Mouse (Mus musculus) CH12.LX (cell line): ENCODE data around the gene Pip5k1c. TPM values are rescaled to one million over a fixed set of nuclear protein-coding genes. Genes with fewer than 3 reads are reported as not detected.

Experiments
- DNase-seq: peaks from one replicate; pipeline ENCODE4 v3.0.0-alpha.2; 2013; ENCODE audit errors: extremely low read depth
- H3K27ac ChIP-seq: 2 replicates; pipeline ENCODE4 v1.5.1; 2012; ENCODE audit warnings: low read depth, mild to moderate bottlenecking, control low read depth, moderate library complexity; ENCODE audit not compliant: insufficient read depth
- H3K27me3 ChIP-seq: replicated peaks from 2 replicates; pipeline ENCODE3; 2012; ENCODE audit warnings: inconsistent platforms
- H3K36me3 ChIP-seq, 2 experiments: replicated peaks in 1 of 2; 2 replicates each; pipeline versions ENCODE3 to v1.6.1; 2012; ENCODE audit warnings: inconsistent platforms in 1 of 2, low read length in 1 of 2, mild to moderate bottlenecking in 1 of 2, mixed read lengths in 1 of 2, moderate library complexity in 1 of 2; ENCODE audit not compliant: control insufficient read depth in 1 of 2, insufficient read depth in 1 of 2
- H3K4me1 ChIP-seq, 2 experiments: 2 replicates each; pipeline ENCODE4 v1.6.1; 2012; ENCODE audit warnings: inconsistent platforms in 1 of 2, moderate library complexity in 1 of 2; ENCODE audit not compliant: insufficient read depth in 2 of 2, control insufficient read depth in 1 of 2
- H3K4me2 ChIP-seq: 2 replicates; pipeline ENCODE4 v1.6.1; 2012; ENCODE audit warnings: low read depth, mild to moderate bottlenecking, control low read depth; ENCODE audit not compliant: poor library complexity, insufficient read depth, severe bottlenecking
- H3K4me3 ChIP-seq, 3 experiments: fragments of 150-350 bp in 1 of 3; sonication (generic) in 1 of 3; replicated peaks in 1 of 3; 2 replicates each; pipeline versions ENCODE3 to v1.5.1; 2011 to 2012; ENCODE audit warnings: low read depth in 2 of 3, low read length in 2 of 3, mild to moderate bottlenecking in 2 of 3, moderate library complexity in 2 of 3, control low read depth in 1 of 3, improper control_type of control experiment in 1 of 3, inconsistent platforms in 1 of 3, mixed read lengths in 1 of 3; ENCODE audit not compliant: poor library complexity in 1 of 3
- H3K79me2 ChIP-seq: replicated peaks from 2 replicates; pipeline ENCODE4 v1.6.1; 2012; ENCODE audit warnings: mild to moderate bottlenecking, moderate library complexity; ENCODE audit not compliant: control insufficient read depth, poor library complexity, insufficient read depth, severe bottlenecking; ENCODE audit errors: extremely low read depth
- H3K9ac ChIP-seq: 2 replicates; pipeline ENCODE4 v1.6.1; 2012; ENCODE audit warnings: low read depth, mild to moderate bottlenecking, control low read depth, moderate library complexity; ENCODE audit not compliant: insufficient read depth
- H3K9me3 ChIP-seq: replicated peaks from 2 replicates; pipeline ENCODE3; 2012; ENCODE audit warnings: low read length, inconsistent platforms, mixed read lengths
- BHLHE40 ChIP-seq: IDR thresholded peaks from 2 replicates; pipeline ENCODE4 v1.6.1; 2011; ENCODE audit warnings: mild to moderate bottlenecking, low read depth, low read length, improper control_type of control experiment
- CHD1 ChIP-seq: IDR thresholded peaks from 2 replicates; pipeline ENCODE4 v1.6.1; 2012; ENCODE audit warnings: low read depth, low read length, improper control_type of control experiment, inconsistent platforms
- CHD2 ChIP-seq: IDR thresholded peaks from 2 replicates; pipeline ENCODE4 v1.6.1; 2011; ENCODE audit warnings: low read length, improper control_type of control experiment
- CTCF ChIP-seq, 2 experiments: IDR thresholded peaks in 1 of 2; conservative IDR thresholded peaks in 1 of 2; 2 replicates each; pipeline ENCODE4 v1.5.1; 2011 to 2012; ENCODE audit warnings: low read depth in 2 of 2, low read length in 2 of 2, improper control_type of control experiment in 1 of 2, inconsistent platforms in 1 of 2, mild to moderate bottlenecking in 1 of 2, moderate library complexity in 1 of 2
- E2F4 ChIP-seq: IDR thresholded peaks from 2 replicates; pipeline ENCODE4 v1.6.1; 2011; ENCODE audit warnings: low read depth, low read length, improper control_type of control experiment; ENCODE audit not compliant: insufficient replicate concordance
- EP300 ChIP-seq: IDR thresholded peaks from 2 replicates; pipeline ENCODE4 v1.6.1; 2011; ENCODE audit warnings: low read length, improper control_type of control experiment
- HCFC1 ChIP-seq: IDR thresholded peaks from 2 replicates; pipeline ENCODE4 v1.6.1; 2012; ENCODE audit warnings: low read depth, mild to moderate bottlenecking, inconsistent platforms, low read length, improper control_type of control experiment
- JUND ChIP-seq: conservative IDR thresholded peaks from 2 replicates; pipeline ENCODE4 v1.6.1; 2011; ENCODE audit warnings: low read depth, low read length, improper control_type of control experiment
- KAT2A ChIP-seq: IDR thresholded peaks from 2 replicates; pipeline ENCODE4 v1.6.1; 2012; ENCODE audit warnings: low read length, improper control_type of control experiment, inconsistent platforms; ENCODE audit not compliant: insufficient replicate concordance
- MAX ChIP-seq: IDR thresholded peaks from 2 replicates; pipeline ENCODE4 v1.6.1; 2011; ENCODE audit warnings: low read length, improper control_type of control experiment
- NELFE ChIP-seq: IDR thresholded peaks from 2 replicates; pipeline ENCODE4 v1.6.1; 2011; ENCODE audit warnings: low read depth, low read length, improper control_type of control experiment
- NRF1 ChIP-seq: IDR thresholded peaks from 2 replicates; pipeline ENCODE4 v1.6.1; 2014; ENCODE audit warnings: low read depth, mild to moderate bottlenecking, inconsistent platforms, low read length, improper control_type of control experiment, moderate library complexity
- POLR2A ChIP-seq: IDR thresholded peaks from 2 replicates; pipeline ENCODE4 v1.6.1; 2011; ENCODE audit warnings: low read depth, mild to moderate bottlenecking, improper control_type of control experiment, low read length
- POLR2AphosphoS2 ChIP-seq: IDR thresholded peaks from 2 replicates; pipeline ENCODE4 v1.6.1; 2011; ENCODE audit warnings: low read depth, low read length, improper control_type of control experiment
- RCOR1 ChIP-seq: conservative IDR thresholded peaks from 2 replicates; pipeline ENCODE4 v1.6.1; 2012; ENCODE audit warnings: low read depth, mild to moderate bottlenecking, inconsistent platforms, low read length, improper control_type of control experiment
- TCF12 ChIP-seq: IDR thresholded peaks from 2 replicates; pipeline ENCODE4 v1.6.1; 2014; ENCODE audit warnings: low read depth, mild to moderate bottlenecking, inconsistent platforms, low read length, improper control_type of control experiment
- ZKSCAN1 ChIP-seq: IDR thresholded peaks from 2 replicates; pipeline ENCODE4 v1.6.1; 2012; ENCODE audit warnings: low read depth, inconsistent platforms, low read length, improper control_type of control experiment, borderline replicate concordance
- dilution Hi-C: fragments of 300-500 bp; cut with MboI; formaldehyde crosslinking; loops from 2 replicates; pipeline ENCODE4 v1.14.3; 2020; ENCODE audit warnings: low sequenced_read_pairs; ENCODE audit not compliant: extremely low pct_unique_long_range_greater_than_20kb, extremely low pct_ligation_motif_present
- in situ Hi-C: fragments of 300-500 bp; cut with MboI; formaldehyde crosslinking; loops from 3 replicates; pipeline ENCODE4 v1.14.3; 2019; ENCODE audit warnings: low sequenced_read_pairs, low pct_ligation_motif_present, low pct_unique_long_range_greater_than_20kb, mixed read lengths
- polyA plus RNA-seq: library from polyadenylated mRNA; unstranded; fragments of >175 nt; gene quantifications from 2 replicates; pipeline ENCODE4 v1.2.1, GENCODE M21; 2012; ENCODE audit warnings: low read depth; ENCODE audit not compliant: insufficient read length
- total RNA-seq, 2 experiments: library from RNA; depleted of rRNA; stranded (reverse); fragments of 300-350 nt in 1 of 2; fragments of >200 nt in 1 of 2; gene quantifications; 2 replicates each; pipeline ENCODE4 v1.2.3; 2012 to 2014

The Pip5k1c gene
- total and polyA plus RNA-seq, 3 experiments = 11.4 to 51.4 (median 12.6) TPM

DNA sequence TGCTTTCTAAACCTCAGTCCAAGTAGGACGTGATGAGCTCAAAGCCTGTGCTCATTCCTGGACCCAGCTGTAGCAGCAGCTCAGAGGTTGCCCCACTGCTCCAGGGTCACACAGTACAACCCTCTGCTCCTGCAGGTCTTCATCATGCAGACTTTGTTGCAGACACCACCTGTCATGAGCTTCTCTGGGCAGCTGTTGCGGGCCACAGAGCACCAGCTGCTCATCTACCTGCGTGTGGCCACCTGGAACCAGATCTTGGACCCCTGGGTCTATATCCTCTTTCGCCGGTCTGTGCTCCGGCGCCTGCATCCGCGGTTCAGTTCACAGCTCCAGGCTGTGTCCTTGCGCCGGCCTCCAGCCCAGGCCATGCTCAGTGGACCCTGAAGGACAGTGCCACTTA, 41.6 kb downstream of the Pip5k1c start:
- H3K79me2 ChIP-seq = no peaks in the 10 kb centered on the region
- in situ Hi-C loops = no loop called here
- dilution Hi-C loops = no loop called here

DNA sequence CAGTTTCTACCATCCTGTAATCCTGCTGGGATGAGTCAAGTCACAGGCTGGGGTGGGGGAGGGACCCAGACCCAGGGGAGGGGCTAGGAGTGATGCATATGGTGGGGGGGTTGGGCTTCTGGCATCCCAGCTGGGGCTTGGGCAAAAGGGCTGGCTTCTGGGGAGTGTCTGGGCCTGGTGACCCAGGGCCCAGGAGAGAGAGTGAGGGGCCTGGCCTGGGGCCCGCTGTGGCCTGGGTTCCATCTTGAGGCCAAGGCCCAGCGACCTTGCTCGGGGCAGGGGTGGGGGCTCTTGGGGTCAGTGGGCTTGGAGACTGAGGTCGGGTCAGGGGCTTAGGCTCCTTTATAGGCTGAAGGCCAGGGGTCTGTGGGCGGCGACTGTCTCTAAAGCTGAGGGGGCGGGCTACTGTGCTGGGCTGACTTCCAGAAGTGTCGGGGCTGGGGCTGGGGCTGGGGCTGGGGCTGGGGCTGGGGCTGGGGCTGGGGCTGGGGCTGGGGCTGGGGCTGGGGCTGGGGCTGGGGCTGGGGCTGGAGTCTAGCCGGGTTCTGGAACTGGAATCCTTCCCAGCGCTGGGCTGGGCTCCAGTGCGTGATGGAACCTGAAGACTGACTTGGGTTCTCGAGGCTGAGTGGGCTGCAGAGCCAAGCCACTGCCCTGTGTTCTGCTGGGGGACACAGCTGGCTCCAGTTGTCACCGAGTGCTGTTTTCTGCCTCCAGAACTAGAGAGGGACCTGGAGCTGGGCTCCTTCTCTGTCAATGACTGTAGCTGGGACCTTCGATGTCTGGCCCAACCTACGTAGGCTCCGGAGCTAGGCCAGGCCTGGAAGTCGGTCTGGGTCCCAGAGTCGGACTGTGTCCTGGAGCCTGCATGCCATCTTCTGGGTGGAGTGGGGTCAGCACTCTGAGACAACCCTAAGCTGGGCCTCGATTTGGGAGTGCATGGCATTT, 42.9 kb downstream of the Pip5k1c start:
- Histone ChIP-seq H3K27ac (no peak overlapping the region), H3K4me2 (no peak overlapping the region), H3K36me3 (peaks cover 0 to 7% of the 10 kb centered on the region in 2 experiments), H3K27me3 (peaks cover 3% of the 10 kb centered on the region), H3K9me3 (no peaks in the 10 kb centered on the region), H3K4me3 (no peak overlapping the region), H3K4me1 (peaks cover 0 to 4% of the 10 kb centered on the region in 2 experiments; a peak in 2 of 4 replicates), H3K9ac (no peak overlapping the region), H3K79me2 (no peaks in the 10 kb centered on the region)
- TF ChIP-seq POLR2A (no peak), MAX (no peak), KAT2A (no peak), EP300 (no peak), CHD1 (no peak), TCF12 (no peak)
- in situ Hi-C loops (no loop called here), dilution Hi-C loops (no loop called here)
- DNase-seq = no peak

More for the DNA sequence above, 41.6 kb downstream of the Pip5k1c start:
- no peak for TF ChIP-seq NRF1
- TF ChIP-seq CTCF (conservative IDR thresholded peaks at IDR 0.05 in 1 of 2, IDR thresholded peaks at IDR 0.05 in 1 of 2; ENCODE audit: low read depth in 2 of 2, low read length in 2 of 2) = no peak
- TF ChIP-seq POLR2A = no peak
- no peak for TF ChIP-seq BHLHE40
- no peak for TF ChIP-seq RCOR1
- TF ChIP-seq E2F4 = no peak
- no peak for TF ChIP-seq NELFE
- no peak for TF ChIP-seq EP300
- no peak for TF ChIP-seq CHD2
- TF ChIP-seq ZKSCAN1 = no peak
- TF ChIP-seq JUND = no peak
- no peak for TF ChIP-seq HCFC1
- TF ChIP-seq TCF12 = no peak
- TF ChIP-seq POLR2AphosphoS2 = no peak
- no peak overlapping the region for H3K9ac ChIP-seq
- H3K36me3 ChIP-seq = peaks cover 0 to 16% of the 10 kb centered on the region in 2 experiments
- no peaks in the 10 kb centered on the region for H3K9me3 ChIP-seq
- H3K4me1 ChIP-seq = peaks cover 4 to 12% of the 10 kb centered on the region in 2 experiments
- no peak for DNase-seq
- no peak overlapping the region for H3K27ac ChIP-seq
- H3K27me3 ChIP-seq = peaks cover 3% of the 10 kb centered on the region
- no peak overlapping the region for H3K4me2 ChIP-seq
- no peak overlapping the region for H3K4me3 ChIP-seq
